Comparison of ENCODE assay signal across 9 mouse cellular contexts in the genomic region with DNA sequence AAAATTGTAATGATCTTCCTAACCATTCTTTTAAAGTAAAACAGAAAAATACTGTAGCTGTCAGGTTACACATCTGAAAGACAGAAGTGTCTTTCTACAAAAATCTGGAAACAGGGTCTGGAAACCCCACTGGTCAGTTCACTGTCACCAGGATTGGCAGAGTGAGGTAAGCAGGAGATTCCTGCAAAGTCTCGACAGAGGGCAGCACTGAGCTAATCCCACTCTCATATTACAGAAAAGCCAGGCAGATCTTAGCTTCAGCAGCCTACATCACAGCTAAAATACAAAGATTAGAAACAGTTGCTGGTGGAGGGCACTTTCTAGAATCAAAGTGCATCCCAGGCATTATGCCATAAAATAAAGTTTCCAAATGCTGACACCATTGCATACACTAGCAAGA. TPM values are rescaled to one million over a fixed set of nuclear protein-coding genes. Genes with fewer than 3 reads are reported as not detected.
DNase-seq lines count a peak whose midpoint lies in the region; ATAC-seq and TF ChIP-seq lines count a peak whose summit lies in the region.
"Had no signal": no experiment of that assay in that cellular context is flagged by ENCODE, and none has a peak within 500 bp of the region (broad histone marks: within the 10 kb centered on the region; RNA-seq: fewer than 3 reads in every experiment).

No protein-coding gene starts in this region.

- no peak for TF ChIP-seq POLR2A in MEL (IDR thresholded peaks at IDR 0.05; ENCODE audit: control insufficient read depth in 1 of 2, insufficient read depth in 1 of 2, low read depth in 1 of 2, low read length in 2 of 2, poor library complexity in 1 of 2)

- no peak overlapping the region for H3K9ac ChIP-seq in MEL (ENCODE audit: control insufficient read depth, low read depth, low read length, poor library complexity, severe bottlenecking)
- H3K9ac ChIP-seq: neural tube, embryonic 12.5 days had no signal

- TF ChIP-seq RAD21 in MEL (IDR thresholded peaks at IDR 0.05; ENCODE audit: low read depth, low read length), result peak; percentile 40

- TF ChIP-seq CTCF in MEL (IDR thresholded peaks at IDR 0.05 in 2 of 3, conservative IDR thresholded peaks at IDR 0.05 in 1 of 3; ENCODE audit: control insufficient read depth in 1 of 3, insufficient read depth in 1 of 3, low read depth in 2 of 3, low read length in 3 of 3, poor library complexity in 1 of 3, severe bottlenecking in 1 of 3), result peak; percentile 61 to 89 (median 75)

- DNase-seq in left cerebral cortex, adult 18-20 months (ENCODE audit: low spot score in 2 of 2), result peak; percentile 10 to 39
- DNase-seq in left cerebral cortex, postnatal 36 days (ENCODE audit: low spot score in 2 of 2), result no peak
- peak; percentile 70 for DNase-seq in MEL (ENCODE audit: low read depth, low spot score)
- DNase-seq in c-Kit-negative CD71-positive TER-119-positive erythroid progenitor cells, embryonic 14.5 days (ENCODE audit: low read depth, low spot score), result peak; percentile 38
- peak; percentile 14 for DNase-seq in layer of hippocampus, adult 9-11 months
- DNase-seq in yolk sac, embryonic 10.5 days (ENCODE audit: low spot score), result no peak

- intact Hi-C loops in left cerebral cortex, postnatal 36 days (cut with DNase I), result no loop called here

- no peaks in the 10 kb centered on the region for H3K4me1 ChIP-seq in MEL (ENCODE audit: control insufficient read depth in 1 of 2, insufficient read depth in 2 of 2, low read length in 2 of 2)
- H3K4me1 ChIP-seq: neural tube, embryonic 12.5 days had no signal

- peak; percentile 88 for ATAC-seq in erythroblast, adult 5-6 weeks (replicated peaks; ENCODE audit: low FRiP score, poor library complexity, severe bottlenecking)
- 0 out of 2 replicates have a peak, but pooled peaks have one; percentile 53 for ATAC-seq in monocyte, adult 5-6 weeks (replicated peaks; ENCODE audit: insufficient number of reproducible peaks, low FRiP score, low TSS enrichment, poor library complexity, severe bottlenecking)

- H3K4me3 ChIP-seq in MEL (ENCODE audit: control insufficient read depth in 1 of 2, insufficient read depth in 1 of 2, low read depth in 2 of 2, low read length in 2 of 2), result no peak overlapping the region
- H3K4me3 ChIP-seq: neural tube, embryonic 12.5 days had no signal

- no peak for TF ChIP-seq EP300 in MEL (IDR thresholded peaks at IDR 0.05; ENCODE audit: low read depth in 1 of 2, low read length in 2 of 2)

- no peaks in the 10 kb centered on the region; a peak in 1 of 4 replicates for H3K27me3 ChIP-seq in MEL (ENCODE audit: control insufficient read depth in 1 of 2, insufficient read depth in 2 of 2, low read length in 2 of 2)
- H3K27me3 ChIP-seq: neural tube, embryonic 12.5 days had no signal

- H3K36me3 ChIP-seq in MEL (ENCODE audit: control insufficient read depth in 1 of 2, insufficient read depth in 2 of 2, low read length in 2 of 2), result no peaks in the 10 kb centered on the region
- H3K36me3 ChIP-seq: neural tube, embryonic 12.5 days had no signal

- no peak overlapping the region for H3K27ac ChIP-seq in MEL (ENCODE audit: control insufficient read depth, low read depth, low read length)
- H3K27ac ChIP-seq: neural tube, embryonic 12.5 days had no signal

- no peaks in the 10 kb centered on the region for H3K79me2 ChIP-seq in MEL (ENCODE audit: control insufficient read depth, insufficient read depth, low read length, poor library complexity)

- no peaks in the 10 kb centered on the region for H3K9me3 ChIP-seq in MEL (replicated peaks; ENCODE audit: insufficient read depth, low read length)
- H3K9me3 ChIP-seq: neural tube, embryonic 12.5 days had no signal

TF ChIP-seq in MEL, 35 proteins besides CTCF, POLR2A, EP300 and RAD21:
- TF ChIP-seq E2F4 (IDR thresholded peaks at IDR 0.05; ENCODE audit: borderline replicate concordance, low read depth, low read length), result no peak
- TF ChIP-seq ZC3H11A (IDR thresholded peaks at IDR 0.05; ENCODE audit: low read depth, low read length), result peak; percentile 16; the same call in 1 of the 2 replicates
- no peak for TF ChIP-seq ZKSCAN1 (IDR thresholded peaks at IDR 0.05; ENCODE audit: low read depth, low read length)
- no peak for TF ChIP-seq MYB (IDR thresholded peaks at IDR 0.05; ENCODE audit: low read depth, low read length)
- TF ChIP-seq MYC (IDR thresholded peaks at IDR 0.05; ENCODE audit: low read depth, low read length), result no peak
- no peak for TF ChIP-seq USF2 (IDR thresholded peaks at IDR 0.05; ENCODE audit: borderline replicate concordance in 1 of 2, insufficient read depth in 1 of 2, low read depth in 1 of 2, low read length in 2 of 2)
- TF ChIP-seq MAFK (IDR thresholded peaks at IDR 0.05; ENCODE audit: borderline replicate concordance, low read depth, low read length), result no peak
- no peak for TF ChIP-seq MEF2A (IDR thresholded peaks at IDR 0.05; ENCODE audit: extremely low read depth, insufficient replicate concordance, low read depth, low read length, poor library complexity, severe bottlenecking)
- no peak for TF ChIP-seq POLR2AphosphoS5 (IDR thresholded peaks at IDR 0.05; ENCODE audit: borderline replicate concordance, low read depth, low read length)
- TF ChIP-seq NRF1 (IDR thresholded peaks at IDR 0.05; ENCODE audit: insufficient read depth, low read depth, low read length, poor library complexity, severe bottlenecking), result no peak
- TF ChIP-seq HCFC1 (IDR thresholded peaks at IDR 0.05; ENCODE audit: low read depth, low read length), result no peak
- TF ChIP-seq USF1 (IDR thresholded peaks at IDR 0.05; ENCODE audit: low read depth, low read length), result no peak
- peak; percentile 63 for TF ChIP-seq SMC3 (IDR thresholded peaks at IDR 0.05; ENCODE audit: low read depth, low read length)
- no peak for TF ChIP-seq MAX (IDR thresholded peaks at IDR 0.05; ENCODE audit: low read length)

RNA-seq across cellular contexts. Expression of a gene that starts 19.0 kb away (rescaled TPM):
- total RNA-seq in left cerebral cortex, adult 18-20 months (2021), result 10 to 100 TPM; 37.3 to 38.9 TPM
- total RNA-seq in left cerebral cortex, postnatal 36 days (2021), result 10 to 100 TPM; 28.7 to 33.9 TPM
- total RNA-seq in MEL (2012; rRNA removed), result 12.1 and 12.8 TPM in 2 replicates
- 10 to 100 TPM in 1 of 2 experiments, not detected in 1; 31.2 TPM for polyA plus RNA-seq in MEL (2012; ENCODE audit: insufficient read depth in 1 of 2, insufficient read length in 2 of 2, low read depth in 1 of 2, low replicate concordance in 2 of 2, missing spikeins in 1 of 2)
- total RNA-seq in erythroblast, adult 5-6 weeks (2015; ENCODE audit: low replicate concordance), result 64.9 and 90.3 TPM in 2 replicates
- total RNA-seq in erythroblast, adult 5-6 weeks (2017; ENCODE audit: low replicate concordance), result 23.6 and 34.2 TPM in 2 replicates
- total RNA-seq in monocyte, adult 5-6 weeks (2017), result 13.0 to 16.5 TPM (median 13.1 TPM) in 3 replicates

RNA-seq across cellular contexts. Expression of a gene that starts 38.1 kb away (rescaled TPM):
- 10 to 100 TPM; 26.5 to 27.1 TPM for total RNA-seq in left cerebral cortex, adult 18-20 months (2021)
- total RNA-seq in left cerebral cortex, postnatal 36 days (2021), result 10 to 100 TPM; 26.6 to 29.8 TPM
- 52.9 and 60.3 TPM in 2 replicates for total RNA-seq in MEL (2012; rRNA removed)
- polyA plus RNA-seq in MEL (2012; ENCODE audit: insufficient read depth in 1 of 2, insufficient read length in 2 of 2, low read depth in 1 of 2, low replicate concordance in 2 of 2, missing spikeins in 1 of 2), result 10 to 100 TPM in 1 of 2 experiments, not detected in 1; 59.6 TPM
- total RNA-seq in erythroblast, adult 5-6 weeks (2015; ENCODE audit: low replicate concordance), result 5.0 and 7.3 TPM in 2 replicates
- total RNA-seq in erythroblast, adult 5-6 weeks (2017; ENCODE audit: low replicate concordance), result 4.3 and 12.0 TPM in 2 replicates
- 7.2 to 19.1 TPM (median 8.4 TPM) in 3 replicates for total RNA-seq in monocyte, adult 5-6 weeks (2017)

Comparison
In these comparisons a context has a peak if more than half of its experiments do, and no peak if none do; other contexts are left out.
1. DNase-seq: peak in left cerebral cortex, adult 18-20 months (2 of 2), MEL (single experiment), c-Kit-negative CD71-positive TER-119-positive erythroid progenitor cells, embryonic 14.5 days (single experiment) and layer of hippocampus, adult 9-11 months (single experiment); none in left cerebral cortex, postnatal 36 days (0 of 2) and yolk sac, embryonic 10.5 days (single experiment).